Mouse (Mus musculus): ENCODE results near the gene Rtkn2. TPM values are rescaled to one million over a fixed set of nuclear protein-coding genes. Genes with fewer than 3 reads are reported as not detected.

Gene Rtkn2
- total and polyA plus RNA-seq, 2 experiments from 2014 or later = 2.4 to 2.8 TPM

DNA sequence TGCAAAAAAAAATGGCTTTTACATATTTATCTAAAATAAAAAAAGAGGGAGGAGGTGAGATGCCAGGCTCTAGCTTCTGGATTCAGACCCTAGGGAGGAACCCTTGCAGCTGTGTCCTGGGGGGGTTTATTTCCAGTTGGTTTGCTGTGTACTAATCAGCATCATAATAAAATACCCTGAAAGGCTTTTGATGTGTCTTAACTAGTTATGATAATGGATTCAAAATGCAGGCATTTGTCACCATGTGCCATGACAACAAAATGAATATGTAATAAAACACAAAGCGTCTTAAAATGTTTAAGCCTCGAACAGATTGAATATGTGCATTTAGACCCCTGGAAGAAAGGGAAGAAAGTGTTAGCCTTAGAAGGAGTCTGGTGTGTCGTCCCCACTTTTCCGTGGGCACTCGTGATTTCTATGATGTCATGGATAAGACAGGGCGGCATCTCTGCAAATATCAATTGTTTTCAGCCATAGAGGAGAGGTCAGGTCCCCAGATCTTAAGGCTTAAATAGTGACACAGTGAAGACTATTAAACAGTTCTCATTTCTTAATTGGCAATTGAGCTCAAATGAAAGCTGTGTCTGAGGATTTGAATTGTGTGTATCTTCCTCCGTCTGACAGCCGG, 59.7 kb downstream of the Rtkn2 start:
- H3K9me3 ChIP-seq (ENCODE audit: low read length) = 0 out of 2 replicates have a peak, but pooled peaks cover 2% of the 10 kb centered on the region
- WGBS = 24% methylated on average over 8 of the region's 8 CpGs
- TF ChIP-seq CTCF (IDR thresholded peaks at IDR 0.05) = no peak
- DNase-seq (ENCODE audit: low spot score) = no peak
- H3K36me3 ChIP-seq (ENCODE audit: insufficient read depth, low read length) = no peaks in the 10 kb centered on the region
- 0 out of 2 replicates have a peak, but pooled peaks have one; percentile 47 for ATAC-seq (ENCODE audit: low FRiP score)
- peak overlapping the region; percentile 5; the same call in 1 of the 2 replicates for H3K4me2 ChIP-seq (ENCODE audit: low read depth, low read length, poor library complexity, severe bottlenecking)
- H3K4me3 ChIP-seq (ENCODE audit: low read depth, low read length) = no peak overlapping the region
- peak overlapping the region; percentile 30; the same call in 1 of the 2 replicates for H3K9ac ChIP-seq (replicated peaks; ENCODE audit: low read length, poor library complexity, severe bottlenecking)
- H3K27ac ChIP-seq (ENCODE audit: low read depth, low read length) = no peak overlapping the region
- H3K27me3 ChIP-seq (ENCODE audit: insufficient read depth, low read length) = no peaks in the 10 kb centered on the region
- H3K4me1 ChIP-seq (ENCODE audit: insufficient read depth, low read length) = no peaks in the 10 kb centered on the region

DNA sequence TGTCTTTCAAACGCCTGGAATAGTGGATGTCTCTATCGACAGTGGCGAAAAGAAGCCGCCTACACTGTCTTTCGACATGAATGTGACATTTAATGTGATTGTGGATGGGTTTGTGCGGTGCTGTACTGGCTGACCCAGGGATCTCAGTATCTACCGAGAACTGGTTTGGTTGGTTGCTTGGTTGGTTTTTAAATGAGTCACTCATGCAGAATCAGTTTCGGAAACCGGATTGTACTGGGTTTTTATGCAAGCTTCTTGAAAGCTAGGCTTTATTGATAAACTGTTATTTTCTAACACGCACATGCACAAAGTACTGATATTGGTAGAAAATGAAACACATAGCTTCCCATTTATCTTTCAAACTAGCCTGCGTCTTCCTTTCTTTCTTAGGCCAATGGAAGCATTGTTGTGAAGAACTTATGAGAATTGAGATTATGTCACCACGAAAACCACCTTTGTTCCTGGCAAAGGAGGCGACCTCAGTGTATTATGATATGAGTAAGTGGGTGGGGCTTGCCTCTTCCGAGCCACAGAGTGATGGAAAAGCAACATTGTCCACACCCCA, 60.4 kb downstream of the Rtkn2 start:
- Histone ChIP-seq H3K9me3 (ENCODE audit: low read length) (0 out of 2 replicates have a peak, but pooled peaks cover 2% of the 10 kb centered on the region), H3K4me2 (ENCODE audit: low read depth, low read length, poor library complexity, severe bottlenecking) (peak overlapping the region; percentile 5; the same call in 1 of the 2 replicates), H3K27ac (ENCODE audit: low read depth, low read length) (no peak overlapping the region), H3K4me1 (ENCODE audit: insufficient read depth, low read length) (no peaks in the 10 kb centered on the region), H3K27me3 (ENCODE audit: insufficient read depth, low read length) (no peaks in the 10 kb centered on the region), H3K9ac (replicated peaks; ENCODE audit: low read length, poor library complexity, severe bottlenecking) (peak overlapping the region; percentile 30; the same call in 1 of the 2 replicates), H3K4me3 (ENCODE audit: low read depth, low read length) (no peak overlapping the region), H3K36me3 (ENCODE audit: insufficient read depth, low read length) (no peaks in the 10 kb centered on the region)
- no peak for TF ChIP-seq CTCF (IDR thresholded peaks at IDR 0.05)
- ATAC-seq (ENCODE audit: low FRiP score) (0 out of 2 replicates have a peak, but pooled peaks have one; percentile 44), DNase-seq (ENCODE audit: low spot score) (no peak)
- 49% methylated on average over 14 of the region's 14 CpGs for WGBS

DNA sequence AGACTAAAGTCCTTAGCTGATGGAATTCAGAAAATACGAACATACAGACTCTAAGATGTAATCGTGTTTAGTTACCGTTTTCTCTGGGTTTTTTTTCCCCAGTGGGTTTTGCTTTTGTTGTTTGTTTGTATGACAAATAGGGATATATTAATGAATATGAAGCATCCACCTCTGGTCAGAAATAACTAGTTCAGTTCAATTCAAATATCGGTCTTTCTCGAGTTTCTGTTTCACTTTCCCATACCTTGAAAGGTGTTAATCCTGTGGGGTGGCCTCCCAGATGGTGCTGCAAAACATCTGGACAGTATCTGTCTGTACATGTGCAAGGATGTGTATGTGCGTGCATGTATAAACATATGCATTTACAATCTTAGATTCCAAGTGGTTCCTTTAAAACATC, 61.0 kb downstream of the Rtkn2 start:
- WGBS = 80% methylated on average over 6 of the region's 6 CpGs
- Histone ChIP-seq H3K4me1 (ENCODE audit: insufficient read depth, low read length) (no peaks in the 10 kb centered on the region), H3K4me2 (ENCODE audit: low read depth, low read length, poor library complexity, severe bottlenecking) (no peak overlapping the region), H3K9me3 (ENCODE audit: low read length) (0 out of 2 replicates have a peak, but pooled peaks cover 2% of the 10 kb centered on the region), H3K4me3 (ENCODE audit: low read depth, low read length) (no peak overlapping the region), H3K27me3 (ENCODE audit: insufficient read depth, low read length) (no peaks in the 10 kb centered on the region), H3K27ac (ENCODE audit: low read depth, low read length) (no peak overlapping the region), H3K9ac (replicated peaks; ENCODE audit: low read length, poor library complexity, severe bottlenecking) (no peak overlapping the region), H3K36me3 (ENCODE audit: insufficient read depth, low read length) (no peaks in the 10 kb centered on the region)
- ATAC-seq (ENCODE audit: low FRiP score) (no peak), DNase-seq (ENCODE audit: low spot score) (no peak)
- no peak for TF ChIP-seq CTCF (IDR thresholded peaks at IDR 0.05)

DNA sequence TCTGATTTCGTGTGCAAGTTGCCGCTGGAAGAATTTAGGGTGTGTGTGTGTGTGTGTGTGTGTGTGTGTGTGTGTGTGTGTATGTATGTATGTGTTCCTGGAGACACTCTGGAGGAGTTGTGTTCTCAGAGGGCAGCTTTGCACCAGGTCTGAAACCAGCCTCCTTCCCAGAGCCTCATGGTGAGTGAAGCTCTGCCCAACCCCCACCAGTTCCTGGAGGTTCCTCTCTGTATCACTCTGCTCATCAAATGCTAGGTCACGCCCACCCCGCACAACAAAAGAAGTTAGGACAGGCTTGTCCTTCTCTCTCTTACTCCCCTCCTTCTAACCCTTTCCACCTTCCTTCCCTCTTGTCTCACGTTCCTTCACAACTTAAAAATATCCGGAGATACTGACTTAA, 64.6 kb downstream of the Rtkn2 start:
- WGBS = 41% methylated on average over 6 of the region's 6 CpGs
- Histone ChIP-seq H3K27ac (ENCODE audit: low read depth, low read length) (no peak overlapping the region), H3K4me2 (ENCODE audit: low read depth, low read length, poor library complexity, severe bottlenecking) (no peak overlapping the region), H3K4me3 (ENCODE audit: low read depth, low read length) (no peak overlapping the region), H3K9me3 (ENCODE audit: low read length) (no peaks in the 10 kb centered on the region), H3K27me3 (ENCODE audit: insufficient read depth, low read length) (no peaks in the 10 kb centered on the region), H3K36me3 (ENCODE audit: insufficient read depth, low read length) (no peaks in the 10 kb centered on the region), H3K9ac (replicated peaks; ENCODE audit: low read length, poor library complexity, severe bottlenecking) (no peak overlapping the region), H3K4me1 (ENCODE audit: insufficient read depth, low read length) (no peaks in the 10 kb centered on the region)
- TF ChIP-seq CTCF (IDR thresholded peaks at IDR 0.05) = no peak
- ATAC-seq (ENCODE audit: low FRiP score) (no peak), DNase-seq (ENCODE audit: low spot score) (no peak)

DNA sequence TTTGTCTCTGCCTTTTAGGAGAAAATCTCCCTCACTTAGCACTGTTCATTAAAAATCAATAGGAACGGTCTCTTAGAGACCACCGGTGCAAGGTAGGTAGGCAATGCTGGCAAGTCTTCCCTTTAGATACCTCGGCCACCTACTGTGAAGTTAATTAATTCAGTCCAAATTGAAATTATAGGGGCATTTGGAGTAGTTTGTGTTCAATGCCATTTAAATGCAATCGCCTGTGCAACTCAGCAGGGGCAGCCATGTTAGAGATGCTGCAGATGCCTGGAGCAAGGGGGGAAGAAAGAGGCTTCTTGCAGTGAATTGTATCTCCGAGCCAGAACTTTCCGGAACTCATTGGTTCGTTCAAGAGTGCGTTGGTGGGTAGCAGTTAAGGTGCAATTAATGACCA, 65.5 kb downstream of the Rtkn2 start:
- Histone ChIP-seq H3K4me1 (ENCODE audit: insufficient read depth, low read length) (no peaks in the 10 kb centered on the region), H3K4me3 (ENCODE audit: low read depth, low read length) (no peak overlapping the region), H3K4me2 (ENCODE audit: low read depth, low read length, poor library complexity, severe bottlenecking) (no peak overlapping the region), H3K9me3 (ENCODE audit: low read length) (no peaks in the 10 kb centered on the region), H3K9ac (replicated peaks; ENCODE audit: low read length, poor library complexity, severe bottlenecking) (no peak overlapping the region), H3K27me3 (ENCODE audit: insufficient read depth, low read length) (no peaks in the 10 kb centered on the region), H3K36me3 (ENCODE audit: insufficient read depth, low read length) (no peaks in the 10 kb centered on the region), H3K27ac (ENCODE audit: low read depth, low read length) (no peak overlapping the region)
- no peak for ATAC-seq (ENCODE audit: low FRiP score)
- peak; percentile 65 for DNase-seq (ENCODE audit: low spot score)
- 63% methylated on average over 8 of the region's 8 CpGs for WGBS
- no peak for TF ChIP-seq CTCF (IDR thresholded peaks at IDR 0.05)

DNA sequence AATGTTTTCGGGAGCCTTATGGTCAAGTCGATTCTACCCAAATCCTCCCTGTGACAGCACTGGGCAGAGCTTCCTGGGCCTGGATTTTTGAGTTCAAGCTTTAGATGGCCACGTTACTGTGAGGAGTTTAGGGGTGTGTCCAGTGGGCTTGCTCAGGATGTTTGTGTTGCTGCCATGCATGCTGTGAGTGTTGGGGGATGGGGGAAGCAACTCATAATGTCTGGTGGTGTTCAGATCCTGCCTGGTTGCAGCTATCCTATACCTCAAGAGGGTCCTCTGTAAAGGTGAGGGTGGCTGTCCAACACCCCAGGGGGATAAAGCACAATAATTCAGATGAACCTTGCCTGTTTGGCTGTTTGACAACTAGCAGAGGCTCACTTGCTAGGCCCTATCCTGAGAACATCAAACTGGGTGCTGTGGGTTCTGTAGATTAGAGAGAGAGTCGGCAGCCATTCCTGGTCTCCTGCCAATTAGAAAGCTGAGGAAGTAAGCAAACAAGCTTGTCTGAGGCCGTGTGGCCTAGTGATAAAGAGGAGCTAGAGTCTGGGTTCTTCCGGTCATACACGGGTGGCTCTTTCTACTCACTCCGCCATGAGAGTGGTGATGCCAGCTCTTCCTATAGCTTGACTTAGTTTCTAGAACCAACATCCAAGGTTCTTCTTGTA, 69.4 kb downstream of the Rtkn2 start:
- WGBS = 88% methylated on average over 8 of the region's 8 CpGs

More for the DNA sequence above, 69.4 kb downstream of the Rtkn2 start:
- Histone ChIP-seq H3K9ac (replicated peaks; ENCODE audit: low read length, poor library complexity, severe bottlenecking) (no peak overlapping the region), H3K4me1 (ENCODE audit: insufficient read depth, low read length) (no peaks in the 10 kb centered on the region), H3K27me3 (ENCODE audit: insufficient read depth, low read length) (no peaks in the 10 kb centered on the region), H3K4me2 (ENCODE audit: low read depth, low read length, poor library complexity, severe bottlenecking) (no peak overlapping the region), H3K27ac (ENCODE audit: low read depth, low read length) (no peak overlapping the region), H3K36me3 (ENCODE audit: insufficient read depth, low read length) (no peaks in the 10 kb centered on the region), H3K9me3 (ENCODE audit: low read length) (no peaks in the 10 kb centered on the region), H3K4me3 (ENCODE audit: low read depth, low read length) (no peak overlapping the region)
- DNase-seq (ENCODE audit: low spot score) (no peak), ATAC-seq (ENCODE audit: low FRiP score) (no peak)
- no peak for TF ChIP-seq CTCF (IDR thresholded peaks at IDR 0.05)

All from midbrain, postnatal 0 days (tissue).